Mouse (Mus musculus): Measurements from ENCODE around the gene Ptcra. TPM values are rescaled to one million over a fixed set of nuclear protein-coding genes. Genes with fewer than 3 reads are reported as not detected.
"Not testable (repeated sequence)": the region's sequence is repeated elsewhere in the genome, so short reads cannot be mapped to it uniquely, and the experiment has no call there.

Gene Ptcra
- polyA plus RNA-seq, 1 experiment from 2014 or later: 0.34 TPM

DNA sequence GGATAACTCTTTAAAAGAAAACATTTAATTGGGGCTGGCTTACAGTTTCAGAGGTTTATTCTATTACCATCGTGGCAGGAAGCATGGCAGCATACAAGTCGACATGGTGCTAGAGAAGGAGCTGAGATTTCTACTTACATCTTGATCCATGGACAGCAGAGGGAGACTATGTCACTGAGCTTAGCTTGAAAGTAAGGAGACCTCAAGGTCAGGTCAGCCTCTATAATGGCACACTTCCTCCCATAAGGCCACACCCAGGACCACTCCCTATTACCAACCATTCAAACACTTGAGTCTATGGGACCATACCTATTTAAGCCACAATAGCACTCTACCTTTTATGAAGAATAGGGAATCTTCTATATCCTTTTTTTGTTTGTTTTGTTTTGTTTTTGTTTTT is 29.5 kb upstream of the Ptcra start:
- H3K27ac ChIP-seq (ENCODE audit: low read depth, low read length): no peak overlapping the region
- H3K4me2 ChIP-seq (replicated peaks; ENCODE audit: low read depth, low read length): no peak overlapping the region
- H3K9me3 ChIP-seq (ENCODE audit: control insufficient read depth, low read length): no peaks in the 10 kb centered on the region
- DNase-seq (ENCODE audit: low spot score) (no peak), ATAC-seq (ENCODE audit: low FRiP score) (no peak)
- H3K4me1 ChIP-seq (replicated peaks; ENCODE audit: control insufficient read depth, insufficient read depth, low read length): no peaks in the 10 kb centered on the region
- H3K27me3 ChIP-seq (ENCODE audit: control insufficient read depth, insufficient read depth, low read length): no peaks in the 10 kb centered on the region
- no peaks in the 10 kb centered on the region for H3K36me3 ChIP-seq (ENCODE audit: control insufficient read depth, insufficient read depth, low read length)
- WGBS: 86% methylated on average over 2 of the region's 2 CpGs
- H3K9ac ChIP-seq (ENCODE audit: low read depth, low read length): no peak overlapping the region
- no peak overlapping the region for H3K4me3 ChIP-seq (ENCODE audit: low read depth, low read length)

DNA sequence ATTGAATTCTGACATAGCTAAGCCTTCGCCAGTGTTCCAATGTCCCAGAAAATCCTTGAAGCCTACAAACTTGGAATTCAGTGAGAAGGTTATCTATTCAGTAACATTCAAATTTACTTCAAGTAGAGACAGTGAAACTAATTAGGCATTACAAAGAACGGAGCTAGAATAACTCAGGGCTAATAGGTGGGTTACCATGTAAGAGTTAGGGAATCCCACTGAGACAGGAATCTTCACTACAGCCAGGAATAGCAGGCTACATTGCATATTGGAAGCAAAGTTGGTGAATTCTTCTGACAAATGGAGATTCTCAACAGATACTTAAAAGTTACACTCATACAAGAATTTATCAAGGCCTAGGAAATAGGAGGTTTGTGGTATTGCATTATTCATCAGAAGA is 24.5 kb upstream of the Ptcra start:
- H3K4me3 ChIP-seq (ENCODE audit: low read depth, low read length); H3K4me1 ChIP-seq (replicated peaks; ENCODE audit: control insufficient read depth, insufficient read depth, low read length); DNase-seq (ENCODE audit: low spot score); ATAC-seq (ENCODE audit: low FRiP score); H3K9ac ChIP-seq (ENCODE audit: low read depth, low read length); H3K27ac ChIP-seq (ENCODE audit: low read depth, low read length); H3K27me3 ChIP-seq (ENCODE audit: control insufficient read depth, insufficient read depth, low read length); H3K4me2 ChIP-seq (replicated peaks; ENCODE audit: low read depth, low read length); H3K9me3 ChIP-seq (ENCODE audit: control insufficient read depth, low read length); H3K36me3 ChIP-seq (ENCODE audit: control insufficient read depth, insufficient read depth, low read length): not testable (repeated sequence)
- WGBS: 61% methylated on average over 2 of the region's 2 CpGs

DNA sequence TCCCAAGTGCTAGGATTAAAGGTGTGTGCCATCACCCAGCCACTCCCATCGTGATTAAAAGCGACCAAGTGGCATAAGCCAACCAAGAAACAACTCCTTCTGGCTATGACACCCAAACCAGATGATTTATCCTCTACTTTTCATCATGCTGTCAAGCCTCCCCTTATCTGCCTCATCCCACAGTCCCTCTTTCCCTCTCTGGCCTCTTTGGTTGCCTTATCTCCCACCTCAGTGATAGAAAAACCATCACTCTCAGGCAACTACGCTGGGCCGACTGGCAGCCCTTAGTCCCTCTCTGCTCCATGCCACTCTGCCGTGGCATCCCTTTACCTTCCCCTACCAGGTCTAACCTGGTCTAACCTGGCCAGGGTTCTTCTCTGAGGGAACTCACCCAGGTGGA is 23.4 kb upstream of the Ptcra start:
- DNase-seq (ENCODE audit: low spot score): no peak
- Histone ChIP-seq H3K36me3 (ENCODE audit: control insufficient read depth, insufficient read depth, low read length) (no peaks in the 10 kb centered on the region), H3K27me3 (ENCODE audit: control insufficient read depth, insufficient read depth, low read length) (no peaks in the 10 kb centered on the region), H3K9ac (ENCODE audit: low read depth, low read length) (no peak overlapping the region), H3K4me3 (ENCODE audit: low read depth, low read length) (no peak overlapping the region), H3K4me1 (replicated peaks; ENCODE audit: control insufficient read depth, insufficient read depth, low read length) (no peaks in the 10 kb centered on the region), H3K27ac (ENCODE audit: low read depth, low read length) (no peak overlapping the region), H3K4me2 (replicated peaks; ENCODE audit: low read depth, low read length) (no peak overlapping the region), H3K9me3 (ENCODE audit: control insufficient read depth, low read length) (no peaks in the 10 kb centered on the region)
- 91% methylated on average over 5 of the region's 5 CpGs for WGBS
- ATAC-seq (ENCODE audit: low FRiP score): no peak

DNA sequence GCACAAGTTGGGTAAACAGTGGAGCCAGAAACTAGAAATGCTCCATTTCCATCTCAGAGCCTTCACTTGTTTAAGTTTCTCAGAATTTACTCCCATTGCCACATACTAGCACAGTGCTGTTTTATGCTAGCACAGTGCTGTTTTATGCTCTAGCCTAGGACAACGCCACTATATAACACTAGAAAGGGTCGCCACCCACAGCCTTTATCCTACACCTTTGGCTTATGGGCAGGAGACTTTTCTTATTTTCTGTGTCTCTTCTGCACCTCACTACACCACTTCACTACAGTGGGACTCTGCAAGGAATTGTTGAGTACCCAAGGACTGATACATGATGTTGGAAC is 19.7 kb upstream of the Ptcra start:
- DNase-seq (ENCODE audit: low spot score) (no peak), ATAC-seq (ENCODE audit: low FRiP score) (no peak; the same call in 1 of the 2 replicates)
- no peak overlapping the region for H3K9ac ChIP-seq (ENCODE audit: low read depth, low read length)
- no peaks in the 10 kb centered on the region for H3K9me3 ChIP-seq (ENCODE audit: control insufficient read depth, low read length)
- H3K27me3 ChIP-seq (ENCODE audit: control insufficient read depth, insufficient read depth, low read length): no peaks in the 10 kb centered on the region
- H3K4me3 ChIP-seq (ENCODE audit: low read depth, low read length): peak overlapping the region; percentile 62
- no peak overlapping the region for H3K27ac ChIP-seq (ENCODE audit: low read depth, low read length)
- H3K36me3 ChIP-seq (ENCODE audit: control insufficient read depth, insufficient read depth, low read length): peaks cover 7% of the 10 kb centered on the region; the same call in 1 of the 2 replicates
- no peaks in the 10 kb centered on the region for H3K4me1 ChIP-seq (replicated peaks; ENCODE audit: control insufficient read depth, insufficient read depth, low read length)
- peak overlapping the region; percentile 41; the same call in 1 of the 2 replicates for H3K4me2 ChIP-seq (replicated peaks; ENCODE audit: low read depth, low read length)
- 80% methylated on average over 2 of the region's 2 CpGs for WGBS

DNA sequence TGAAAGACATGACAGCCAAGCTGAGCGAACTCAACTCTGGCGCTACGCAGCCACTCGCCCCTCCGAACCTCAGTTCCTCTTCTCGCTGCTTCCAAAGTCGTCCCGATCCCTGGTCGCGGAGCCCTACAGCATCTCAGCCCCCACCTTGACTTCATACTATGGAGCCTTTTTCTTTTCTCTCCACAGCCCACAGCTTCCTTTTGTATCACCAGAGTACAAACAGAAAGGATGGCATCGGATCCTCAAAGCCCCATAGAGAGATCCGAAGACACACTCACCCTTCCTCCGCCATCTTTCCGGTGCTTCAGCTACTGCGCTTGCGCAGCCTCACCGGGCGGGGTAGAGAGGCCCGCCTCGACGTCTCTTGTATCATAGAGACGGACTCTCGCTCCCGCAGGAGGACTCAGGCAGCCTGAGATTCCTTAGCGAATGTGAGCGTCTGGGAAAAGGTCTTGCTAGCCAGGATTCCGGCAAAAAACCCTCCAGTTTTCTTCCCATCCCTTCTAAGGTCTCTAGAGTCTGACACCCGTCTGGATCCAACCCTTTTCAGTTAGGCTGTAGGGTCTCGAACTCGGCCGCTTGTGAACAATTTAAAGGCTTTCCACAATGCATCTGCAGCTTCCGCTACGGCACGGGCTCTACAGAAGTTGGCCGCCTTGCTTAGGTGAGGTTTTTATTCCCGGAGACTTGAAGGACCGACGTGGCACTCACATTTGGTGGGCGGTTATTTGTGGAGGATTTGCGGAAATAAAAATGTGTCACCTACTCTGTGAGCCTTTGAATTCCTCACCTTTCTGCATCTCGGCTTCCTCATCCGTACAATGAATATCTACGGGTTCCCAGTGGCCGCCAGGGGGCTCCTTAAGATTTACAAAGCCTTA is 19.1 kb upstream of the Ptcra start, which contains the start of gene Rpl7l1:
Rpl7l1 (minus strand) TSS at position 332 of the 881 bp plus-strand sequence.
- H3K27ac ChIP-seq (ENCODE audit: low read depth, low read length): peak within 1 kb of the TSS; percentile 91
- peaks cover 7% of the 10 kb centered on the region; the same call in 1 of the 2 replicates for H3K36me3 ChIP-seq (ENCODE audit: control insufficient read depth, insufficient read depth, low read length)
- H3K4me2 ChIP-seq (replicated peaks; ENCODE audit: low read depth, low read length): peak within 1 kb of the TSS; percentile 58
- H3K27me3 ChIP-seq (ENCODE audit: control insufficient read depth, insufficient read depth, low read length): no peaks in the 10 kb centered on the region
- no peaks in the 10 kb centered on the region for H3K9me3 ChIP-seq (ENCODE audit: control insufficient read depth, low read length)
- H3K4me1 ChIP-seq (replicated peaks; ENCODE audit: control insufficient read depth, insufficient read depth, low read length): no peaks in the 10 kb centered on the region
- H3K9ac ChIP-seq (ENCODE audit: low read depth, low read length): peak within 1 kb of the TSS; percentile 80
- DNase-seq (ENCODE audit: low spot score) (peak; percentile 93), ATAC-seq (ENCODE audit: low FRiP score) (peak; percentile 95)
- 1% methylated on average over 44 of the region's 44 CpGs for WGBS
- H3K4me3 ChIP-seq (ENCODE audit: low read depth, low read length): peak within 1 kb of the TSS; percentile 62

DNA sequence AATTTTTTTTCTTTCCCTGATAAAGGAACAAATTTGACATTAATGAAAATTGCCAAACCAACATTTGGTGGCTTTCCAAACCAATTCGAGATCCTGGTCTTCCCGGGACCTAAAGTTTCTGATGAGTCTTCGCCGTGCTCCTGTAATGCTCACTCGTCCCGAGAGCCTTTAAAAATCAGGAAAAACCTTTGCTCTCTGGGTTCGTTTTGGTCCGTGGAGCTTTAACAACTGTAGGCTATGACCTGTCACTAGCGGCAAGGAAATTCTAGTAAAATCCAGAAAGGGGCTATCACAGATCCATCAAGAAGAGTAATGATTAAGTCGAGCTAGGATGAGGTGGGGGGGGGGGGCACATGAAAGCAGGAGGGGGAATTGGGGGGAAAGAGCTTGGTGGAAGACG is 18.4 kb upstream of the Ptcra start:
- DNase-seq (ENCODE audit: low spot score) (no peak), ATAC-seq (ENCODE audit: low FRiP score) (peak; percentile 31)
- Histone ChIP-seq H3K27me3 (ENCODE audit: control insufficient read depth, insufficient read depth, low read length) (no peaks in the 10 kb centered on the region), H3K9me3 (ENCODE audit: control insufficient read depth, low read length) (no peaks in the 10 kb centered on the region), H3K36me3 (ENCODE audit: control insufficient read depth, insufficient read depth, low read length) (peaks cover 10% of the 10 kb centered on the region; the same call in 1 of the 2 replicates), H3K9ac (ENCODE audit: low read depth, low read length) (peak overlapping the region; percentile 80), H3K4me3 (ENCODE audit: low read depth, low read length) (peak overlapping the region; percentile 62), H3K27ac (ENCODE audit: low read depth, low read length) (peak overlapping the region; percentile 91), H3K4me2 (replicated peaks; ENCODE audit: low read depth, low read length) (peak overlapping the region; percentile 58), H3K4me1 (replicated peaks; ENCODE audit: control insufficient read depth, insufficient read depth, low read length) (no peaks in the 10 kb centered on the region)
- whole genome bisulfite sequencing: 9% methylated on average over 11 of the region's 11 CpGs

DNA sequence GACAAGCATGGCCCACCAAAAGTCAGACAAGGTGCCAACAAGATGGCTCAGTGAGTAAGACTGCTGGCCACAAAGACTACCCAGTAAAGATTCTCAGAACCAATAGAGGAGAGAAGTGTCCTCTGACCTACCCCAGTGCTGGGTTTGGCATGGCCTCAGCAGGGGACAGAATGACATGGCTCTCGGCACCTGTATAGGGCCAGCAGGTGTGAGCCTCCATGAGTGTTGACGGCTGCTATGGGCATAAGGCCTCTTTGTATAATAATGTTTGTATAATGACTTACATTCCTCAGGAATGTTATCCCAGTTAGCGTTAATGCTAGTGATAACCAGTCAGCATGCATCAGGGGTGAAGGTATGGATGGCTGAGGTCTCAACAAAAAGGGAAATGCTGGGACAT is 12.6 kb upstream of the Ptcra start:
- Histone ChIP-seq H3K27me3 (ENCODE audit: control insufficient read depth, insufficient read depth, low read length) (no peaks in the 10 kb centered on the region), H3K27ac (ENCODE audit: low read depth, low read length) (no peak overlapping the region), H3K9ac (ENCODE audit: low read depth, low read length) (no peak overlapping the region), H3K4me2 (replicated peaks; ENCODE audit: low read depth, low read length) (no peak overlapping the region), H3K4me1 (replicated peaks; ENCODE audit: control insufficient read depth, insufficient read depth, low read length) (0 out of 2 replicates have a peak, but pooled peaks cover 3% of the 10 kb centered on the region), H3K36me3 (ENCODE audit: control insufficient read depth, insufficient read depth, low read length) (peaks cover 12% of the 10 kb centered on the region; the same call in 1 of the 2 replicates), H3K9me3 (ENCODE audit: control insufficient read depth, low read length) (no peaks in the 10 kb centered on the region), H3K4me3 (ENCODE audit: low read depth, low read length) (no peak overlapping the region)
- ATAC-seq (ENCODE audit: low FRiP score) (no peak), DNase-seq (ENCODE audit: low spot score) (no peak)
- 90% methylated on average over 3 of the region's 3 CpGs for WGBS

DNA sequence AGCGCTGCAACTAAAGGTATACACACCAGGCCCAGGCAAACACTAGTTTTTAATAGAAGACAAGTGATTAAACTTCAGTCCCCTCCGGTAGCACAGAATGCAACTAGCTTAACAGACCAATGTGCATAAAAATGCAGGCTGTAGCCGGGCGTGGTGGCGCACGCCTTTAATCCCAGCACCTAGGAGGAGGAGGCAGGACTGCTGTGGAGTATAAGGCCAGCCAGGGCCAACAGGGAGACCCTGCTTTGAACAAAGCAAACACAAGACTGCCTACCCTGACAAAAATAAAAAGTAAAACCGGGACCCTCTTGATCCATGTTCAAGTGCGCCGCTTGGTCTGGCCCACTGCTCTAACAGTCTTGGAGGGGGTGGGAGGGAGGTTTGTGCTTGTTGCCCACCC is 11.6 kb upstream of the Ptcra start:
- Histone ChIP-seq H3K36me3 (ENCODE audit: control insufficient read depth, insufficient read depth, low read length) (peaks cover 12% of the 10 kb centered on the region; the same call in 1 of the 2 replicates), H3K4me2 (replicated peaks; ENCODE audit: low read depth, low read length) (no peak overlapping the region), H3K4me3 (ENCODE audit: low read depth, low read length) (no peak overlapping the region), H3K4me1 (replicated peaks; ENCODE audit: control insufficient read depth, insufficient read depth, low read length) (0 out of 2 replicates have a peak, but pooled peaks cover 3% of the 10 kb centered on the region), H3K9me3 (ENCODE audit: control insufficient read depth, low read length) (no peaks in the 10 kb centered on the region), H3K27me3 (ENCODE audit: control insufficient read depth, insufficient read depth, low read length) (no peaks in the 10 kb centered on the region), H3K27ac (ENCODE audit: low read depth, low read length) (no peak overlapping the region), H3K9ac (ENCODE audit: low read depth, low read length) (no peak overlapping the region)
- 93% methylated on average over 9 of the region's 9 CpGs for WGBS
- DNase-seq (ENCODE audit: low spot score): no peak
- no peak for ATAC-seq (ENCODE audit: low FRiP score)

DNA sequence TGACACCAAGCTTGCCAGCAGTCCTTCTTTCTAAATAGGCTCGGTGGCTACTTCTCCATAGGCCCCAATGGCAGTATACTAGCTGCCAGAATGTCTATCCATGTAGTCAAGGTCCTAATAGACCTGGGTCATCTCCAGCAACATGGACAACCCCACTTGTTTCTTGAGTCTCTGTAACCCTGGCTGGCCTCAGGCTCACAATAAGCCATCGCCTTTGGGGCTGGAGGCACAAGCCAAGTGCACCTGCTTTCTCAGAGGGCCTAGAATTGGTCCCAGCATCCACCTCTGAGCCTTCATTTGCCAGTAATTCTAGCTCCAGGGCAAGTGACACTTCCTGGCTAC is 10.6 kb upstream of the Ptcra start:
- H3K9ac ChIP-seq (ENCODE audit: low read depth, low read length): no peak overlapping the region
- no peak overlapping the region for H3K27ac ChIP-seq (ENCODE audit: low read depth, low read length)
- H3K36me3 ChIP-seq (ENCODE audit: control insufficient read depth, insufficient read depth, low read length): peaks cover 8% of the 10 kb centered on the region; the same call in 1 of the 2 replicates
- WGBS: 41% methylated on average over 2 of the region's 2 CpGs
- no peak overlapping the region for H3K4me2 ChIP-seq (replicated peaks; ENCODE audit: low read depth, low read length)
- no peaks in the 10 kb centered on the region for H3K27me3 ChIP-seq (ENCODE audit: control insufficient read depth, insufficient read depth, low read length)
- H3K9me3 ChIP-seq (ENCODE audit: control insufficient read depth, low read length): no peaks in the 10 kb centered on the region
- 0 out of 2 replicates have a peak, but pooled peaks cover 3% of the 10 kb centered on the region for H3K4me1 ChIP-seq (replicated peaks; ENCODE audit: control insufficient read depth, insufficient read depth, low read length)
- ATAC-seq (ENCODE audit: low FRiP score): no peak
- H3K4me3 ChIP-seq (ENCODE audit: low read depth, low read length): no peak overlapping the region
- no peak for DNase-seq (ENCODE audit: low spot score)
